Mouse (Mus musculus) B cell, adult 2 months (primary cell): Measurements from ENCODE around the gene Gjc2.

Experiments used
- DNase-seq, 2 experiments: peaks; one replicate each; pipeline ENCODE4 v3.0.0; 2022

Gene Gjc2

DNA sequence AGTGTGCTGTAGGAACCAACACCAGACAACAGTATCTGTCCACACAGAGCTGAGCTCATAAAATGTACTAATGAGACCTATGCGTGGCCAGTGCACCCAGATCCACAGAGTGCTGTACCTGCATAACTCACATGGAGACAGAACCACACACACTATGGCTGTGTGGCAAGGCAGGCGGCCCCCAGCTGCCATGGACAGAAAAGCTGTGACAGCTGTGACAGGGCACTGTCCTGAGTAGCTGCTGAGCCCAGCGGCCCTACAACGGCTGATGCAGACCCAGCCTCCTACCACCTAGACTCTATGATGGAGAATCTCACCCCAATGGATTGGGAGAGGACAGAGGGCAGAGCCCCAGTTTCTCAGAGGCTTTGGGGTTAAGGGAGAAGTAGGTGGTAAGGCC is 23.5 kb downstream of the Gjc2 start:
- no peak for DNase-seq

- DNase-seq: no peak
Measured at GRCm38 (mm10) chr11:59159099-59159498, 23.9 kb downstream of the Gjc2 start.

DNA sequence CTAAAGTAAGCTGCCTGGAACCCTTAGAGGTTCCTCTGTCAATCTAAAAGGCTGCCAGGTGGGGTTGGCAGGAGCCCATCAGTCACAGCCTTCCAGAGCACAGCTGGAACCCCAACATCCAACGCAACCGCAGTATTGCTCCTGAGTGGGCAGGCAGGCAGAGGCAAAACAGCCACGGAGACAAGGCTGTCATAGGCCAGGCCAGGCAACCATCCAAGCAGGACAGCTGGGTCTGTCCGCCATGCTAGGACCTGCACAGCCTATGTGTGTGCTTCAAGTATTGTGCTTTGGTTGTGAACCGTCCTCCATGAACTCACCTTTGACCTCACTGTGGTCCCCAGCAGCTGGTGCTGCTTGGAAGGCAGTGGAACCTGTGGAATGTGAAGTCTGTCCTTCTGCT is 27.1 kb downstream of the Gjc2 start:
- no peak for DNase-seq

DNA sequence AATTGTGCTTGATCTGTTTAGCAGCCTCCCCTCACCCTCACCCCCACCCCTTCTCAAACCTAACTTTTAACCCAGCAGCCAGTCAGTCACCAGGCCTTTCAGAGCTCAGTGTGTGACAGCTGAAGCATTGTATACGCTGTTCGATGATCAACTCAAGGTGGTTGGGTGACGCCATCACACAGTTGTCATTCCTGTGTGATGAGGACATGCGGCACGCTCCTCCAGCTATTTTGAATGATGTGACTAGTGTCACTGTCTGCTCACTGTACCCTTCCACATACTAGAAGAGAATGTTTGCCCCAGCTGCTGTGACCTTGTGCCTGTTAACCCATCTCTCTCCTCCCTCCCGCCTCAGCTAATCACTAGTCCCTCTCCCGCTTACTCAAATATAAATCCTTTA is 28.8 kb downstream of the Gjc2 start:
- DNase-seq: no peak

GRCm38 (mm10) chr11:59151729-59152128 is 31.3 kb downstream of the Gjc2 start:
- peak in 1 of 2 experiments; percentile 19 for DNase-seq

GRCm38 (mm10) chr11:59149302-59149701 is 33.7 kb downstream of the Gjc2 start:
- DNase-seq: no peak

DNA sequence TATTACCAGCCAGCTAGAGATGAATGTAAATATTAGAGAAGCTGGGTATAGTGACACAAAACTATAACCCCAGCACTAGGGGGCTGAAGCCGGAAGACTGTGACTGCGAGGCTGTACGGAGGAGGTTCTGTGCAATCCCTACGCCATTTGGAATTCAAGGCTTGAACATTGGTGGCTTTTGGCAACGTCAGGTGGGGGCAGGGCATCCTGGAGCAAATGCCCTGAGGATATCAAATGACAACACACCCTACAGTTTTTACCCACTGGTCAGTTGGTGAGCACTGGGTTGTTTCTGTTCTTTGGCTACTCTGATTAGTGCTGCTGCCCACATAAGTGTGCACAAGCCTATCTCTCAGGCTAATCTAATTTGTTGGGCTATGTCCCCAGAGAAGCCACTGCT is 40.1 kb downstream of the Gjc2 start:
- no peak for DNase-seq

GRCm38 (mm10) chr11:59141772-59142370 is 41.1 kb downstream of the Gjc2 start:
- no peak for DNase-seq

DNA sequence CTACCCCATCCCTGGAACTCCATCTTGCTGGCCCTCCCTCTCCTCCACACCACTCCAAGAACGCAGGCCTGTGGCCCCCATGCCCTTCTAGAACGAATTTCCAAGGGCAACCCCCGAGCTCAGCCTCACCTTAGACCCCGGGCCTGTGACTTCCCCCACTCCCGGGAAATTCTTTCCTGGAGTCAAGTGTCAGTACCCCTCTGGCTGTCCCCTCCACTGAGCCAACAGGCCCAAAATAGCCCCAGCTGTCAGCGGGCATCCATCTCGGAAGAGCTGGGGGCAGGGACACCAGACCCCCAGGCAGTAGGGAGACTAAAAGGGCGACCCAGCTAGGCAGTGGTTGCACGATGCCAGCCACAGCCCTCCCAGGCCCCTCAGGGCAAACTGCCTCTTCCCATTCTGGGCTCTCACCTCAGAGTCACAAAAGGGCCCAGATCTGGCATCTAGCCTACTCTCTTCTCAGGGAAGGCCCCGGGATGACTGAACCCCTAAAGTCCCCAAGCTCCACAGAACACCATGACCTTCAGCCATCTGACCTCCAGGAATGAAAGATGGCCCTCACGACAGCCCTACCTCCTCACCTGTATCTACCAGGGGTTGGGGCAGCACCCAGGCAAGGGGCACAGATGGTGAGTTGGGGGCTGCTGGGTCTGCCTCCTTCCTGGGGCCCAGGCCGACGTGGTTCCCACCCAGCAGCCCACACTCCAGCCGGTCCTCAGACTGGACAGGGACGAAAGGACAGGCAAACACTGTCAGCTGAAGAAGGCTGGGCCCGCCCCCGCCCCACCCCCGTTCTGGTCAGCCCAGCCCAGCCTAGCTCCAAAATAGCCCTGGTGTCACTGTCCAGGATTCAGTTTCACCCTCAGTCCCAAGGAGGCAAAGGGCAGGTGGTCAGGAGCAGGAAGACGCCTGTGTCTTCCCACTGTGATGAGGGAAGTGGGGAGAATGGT is 44.2 kb downstream of the Gjc2 start:
- DNase-seq: no peak

DNA sequence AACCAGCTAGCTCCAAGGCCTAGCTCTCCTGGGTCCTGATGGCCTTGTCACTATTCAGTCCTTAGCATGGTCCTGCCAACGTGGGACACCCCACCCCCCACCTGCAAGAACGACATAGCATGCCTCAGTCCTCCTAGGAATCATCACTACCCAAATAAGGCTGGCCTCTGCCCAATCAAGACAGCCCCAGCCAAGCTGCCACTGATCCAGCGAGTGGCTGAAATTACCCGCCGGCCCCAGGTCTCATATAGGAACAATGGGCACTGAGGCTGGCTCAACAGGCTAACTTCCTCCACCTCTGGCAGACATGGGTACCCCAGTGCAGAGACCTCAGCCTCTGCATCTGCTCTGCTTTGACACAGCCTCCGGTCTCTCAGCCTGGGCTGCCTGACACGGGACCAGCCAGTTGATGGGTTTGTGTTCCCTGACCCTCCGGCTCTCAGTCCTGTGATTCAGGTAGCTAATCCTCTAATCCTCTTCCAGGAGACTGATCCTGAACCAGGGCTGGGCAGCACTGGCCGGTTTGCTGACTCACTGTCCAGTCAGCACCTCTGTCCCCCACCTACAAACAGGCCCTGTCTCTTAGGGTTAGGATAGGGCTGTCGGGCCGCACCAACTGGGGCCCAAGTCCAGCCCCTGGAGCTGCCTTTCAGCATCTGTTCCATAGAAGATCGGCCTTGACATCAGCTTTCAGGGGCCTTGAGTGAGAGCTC is 45.9 kb downstream of the Gjc2 start:
- no peak for DNase-seq

DNA sequence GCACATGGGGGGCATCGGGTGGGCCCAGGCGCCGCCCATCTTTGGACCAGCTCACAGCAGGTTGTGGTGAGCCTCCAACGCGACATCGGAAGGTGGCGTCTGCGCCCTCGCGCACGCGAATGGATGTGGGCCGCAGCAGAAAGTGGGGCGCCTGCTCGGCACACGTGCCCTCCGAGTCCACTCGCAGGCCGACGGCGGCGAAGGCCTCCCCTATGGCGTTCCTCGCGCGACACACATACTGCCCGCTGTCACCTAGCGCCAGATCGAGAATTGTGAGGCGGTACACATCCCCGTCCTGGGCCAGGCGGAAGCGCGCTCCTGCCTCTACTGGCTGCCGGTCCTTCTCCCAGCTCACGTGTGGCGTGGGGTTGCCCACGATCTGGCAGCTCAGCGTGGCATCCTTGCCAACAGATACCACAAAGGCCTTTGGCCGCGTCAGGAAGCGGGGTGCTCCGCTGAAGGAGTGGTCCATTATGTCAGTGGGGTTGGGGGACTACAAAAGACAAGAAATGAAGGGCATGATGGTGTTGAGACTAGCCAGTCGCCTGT is 47.0 kb downstream of the Gjc2 start, which contains the start of gene Obscn:
Obscn (minus strand) TSS at position 499 of the 549 bp plus-strand sequence.
- DNase-seq: no peak

DNA sequence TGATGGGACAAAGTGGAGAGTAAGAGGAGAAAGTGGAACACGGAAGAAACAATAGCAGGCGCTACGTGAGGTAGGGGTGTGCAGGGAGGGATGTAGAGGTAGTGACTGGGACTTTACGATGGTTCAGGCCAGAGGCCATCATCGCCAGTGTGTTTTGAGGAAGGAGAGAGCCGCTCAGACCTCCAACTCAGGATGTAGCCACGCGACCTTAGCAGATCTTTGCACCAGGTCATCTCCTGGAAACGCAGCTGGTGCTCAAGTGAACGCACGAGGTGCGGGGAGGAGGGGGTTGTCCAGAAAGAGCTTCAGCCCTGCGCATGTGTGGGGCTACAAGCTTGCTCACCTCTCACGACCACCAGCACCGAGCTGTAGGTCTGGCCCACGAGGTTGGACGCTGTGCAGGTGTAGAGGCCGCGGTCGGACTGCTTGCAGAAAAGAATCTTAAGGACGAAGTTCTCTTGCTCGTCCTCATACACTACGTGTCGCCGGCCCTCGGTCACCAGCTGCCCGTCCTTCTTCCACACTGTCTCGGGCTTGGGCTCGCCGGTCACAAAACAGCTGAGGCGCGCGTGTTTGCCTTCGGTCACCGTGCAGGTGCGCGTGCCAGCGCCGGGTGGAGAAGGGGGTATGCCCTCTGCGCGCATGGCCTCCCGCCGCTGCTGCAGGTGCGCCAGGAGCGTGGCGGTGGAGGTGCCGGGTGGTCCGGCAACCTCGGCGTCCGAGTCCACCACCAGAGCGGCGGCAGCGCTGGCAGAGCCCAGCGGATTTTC is 47.8 kb downstream of the Gjc2 start:
- no peak for DNase-seq

DNA sequence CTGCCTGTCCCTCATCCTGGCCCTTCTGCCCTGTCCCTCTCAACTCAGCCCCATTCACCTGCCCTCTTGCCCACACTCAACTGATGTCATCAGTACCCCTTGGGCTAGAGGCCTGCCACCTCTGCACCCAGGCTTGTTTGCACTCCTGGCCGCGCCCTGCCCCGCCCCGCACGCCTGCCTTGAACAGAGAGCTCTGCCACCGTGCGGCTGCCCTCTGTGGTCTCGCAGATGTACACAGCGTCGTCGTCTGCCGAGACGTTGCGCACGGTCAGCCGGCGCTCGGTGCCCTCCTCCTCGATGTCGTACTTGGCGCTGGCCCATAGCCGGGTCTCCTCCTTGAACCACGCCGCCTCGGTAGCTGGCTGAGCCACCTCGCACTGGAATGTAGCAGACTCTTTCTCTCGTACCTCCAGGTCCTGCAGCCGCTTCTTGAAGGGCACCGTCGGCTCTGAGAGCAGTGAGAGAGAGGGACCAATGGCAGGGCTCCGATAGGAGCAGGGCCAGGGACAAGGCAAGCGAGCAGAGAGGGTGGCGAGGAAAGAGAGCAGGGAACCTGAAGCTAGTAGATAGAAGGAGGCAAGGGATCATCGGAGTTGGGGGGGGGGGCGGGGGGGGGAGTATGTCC is 48.5 kb downstream of the Gjc2 start:
- no peak for DNase-seq

- DNase-seq: no peak
Measured at GRCm38 (mm10) chr11:59132065-59132464, 50.9 kb downstream of the Gjc2 start.

GRCm38 (mm10) chr11:59131348-59131919 is 51.6 kb downstream of the Gjc2 start:
- no peak for DNase-seq

DNA sequence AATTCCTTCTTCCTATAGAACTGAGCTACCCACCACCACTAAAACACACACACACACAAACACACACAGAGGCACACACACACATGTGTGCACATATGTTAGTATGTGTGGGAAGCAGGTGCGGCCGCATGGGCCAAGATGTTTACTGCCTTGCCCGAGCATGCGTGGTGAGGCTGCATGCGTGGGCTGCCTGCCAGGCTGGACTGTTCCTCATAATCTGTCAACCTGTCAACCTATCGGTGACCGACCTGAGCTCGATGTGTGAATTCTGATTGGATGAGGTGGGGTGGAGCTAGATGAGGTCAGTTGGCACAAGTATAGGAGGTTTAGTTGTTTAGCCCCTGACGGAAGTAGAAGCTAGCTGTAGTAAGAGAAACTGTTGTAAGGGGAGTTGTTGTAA is 52.2 kb downstream of the Gjc2 start:
- no peak for DNase-seq
